Mouse (Mus musculus) erythroblast, embryonic 14.5 days (primary cell): ENCODE results near the gene Naaa. TPM values are rescaled to one million over a fixed set of nuclear protein-coding genes. Genes with fewer than 3 reads are reported as not detected.

Experiments
- H3K27me3 ChIP-seq: 2 replicates; pipeline ENCODE4 v1.6.1; 2012; ENCODE audit warnings: inconsistent platforms; ENCODE audit not compliant: control insufficient read depth
- H3K36me3 ChIP-seq: 2 replicates; pipeline ENCODE4 v1.6.1; 2012; ENCODE audit warnings: mild to moderate bottlenecking, inconsistent platforms; ENCODE audit not compliant: control insufficient read depth
- H3K4me1 ChIP-seq: 2 replicates; pipeline ENCODE4 v1.6.1; 2012; ENCODE audit warnings: inconsistent platforms; ENCODE audit not compliant: control insufficient read depth
- H3K4me3 ChIP-seq: replicated peaks from 2 replicates; pipeline ENCODE3; 2012; ENCODE audit warnings: moderate library complexity, mild to moderate bottlenecking, inconsistent platforms
- H3K9me3 ChIP-seq: 2 replicates; pipeline ENCODE4 v1.6.1; 2012; ENCODE audit warnings: low read length, inconsistent platforms, mixed read lengths; ENCODE audit not compliant: control insufficient read depth
- GATA1 ChIP-seq: IDR thresholded peaks from 2 replicates; pipeline ENCODE4 v1.6.1; 2012; ENCODE audit warnings: low read length, inconsistent platforms, mixed read lengths
- TAL1 ChIP-seq: IDR thresholded peaks from 3 replicates; pipeline ENCODE4 v1.6.1; 2012; ENCODE audit warnings: low read length, inconsistent platforms, mixed read lengths
- polyA plus RNA-seq: library from polyadenylated mRNA; stranded (reverse); fragments of >175 nt; gene quantifications from 2 replicates; pipeline ENCODE4 v1.2.3, GENCODE M21; 2012

Gene Naaa
- polyA plus RNA-seq, 1 experiment: 0.08 TPM

DNA sequence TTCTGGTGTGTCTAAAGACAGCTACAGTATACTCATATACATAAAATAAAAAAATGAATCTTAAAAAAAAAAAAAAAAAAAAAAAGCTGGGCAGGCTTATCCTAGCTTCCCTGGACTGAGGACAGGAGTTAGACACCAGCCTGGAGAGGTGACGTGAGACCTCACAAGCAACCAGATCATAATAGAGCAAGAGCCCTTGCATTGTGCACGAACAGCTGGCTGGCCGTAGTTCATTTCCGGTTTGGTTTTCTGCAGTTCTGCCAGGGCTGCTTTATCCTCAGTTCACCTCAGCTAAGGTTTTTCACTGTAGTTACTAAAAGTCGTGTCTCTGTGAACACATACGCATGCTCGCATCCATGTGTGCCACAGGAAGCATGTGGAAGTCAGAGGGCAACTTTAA, 50.2 kb downstream of the Naaa start:
- H3K9me3 ChIP-seq: no peaks in the 10 kb centered on the region
- H3K4me3 ChIP-seq: no peak overlapping the region
- no peaks in the 10 kb centered on the region for H3K36me3 ChIP-seq
- peaks cover 7% of the 10 kb centered on the region for H3K27me3 ChIP-seq
- H3K4me1 ChIP-seq: no peaks in the 10 kb centered on the region
- TF ChIP-seq GATA1 (no peak), TAL1 (no peak)

DNA sequence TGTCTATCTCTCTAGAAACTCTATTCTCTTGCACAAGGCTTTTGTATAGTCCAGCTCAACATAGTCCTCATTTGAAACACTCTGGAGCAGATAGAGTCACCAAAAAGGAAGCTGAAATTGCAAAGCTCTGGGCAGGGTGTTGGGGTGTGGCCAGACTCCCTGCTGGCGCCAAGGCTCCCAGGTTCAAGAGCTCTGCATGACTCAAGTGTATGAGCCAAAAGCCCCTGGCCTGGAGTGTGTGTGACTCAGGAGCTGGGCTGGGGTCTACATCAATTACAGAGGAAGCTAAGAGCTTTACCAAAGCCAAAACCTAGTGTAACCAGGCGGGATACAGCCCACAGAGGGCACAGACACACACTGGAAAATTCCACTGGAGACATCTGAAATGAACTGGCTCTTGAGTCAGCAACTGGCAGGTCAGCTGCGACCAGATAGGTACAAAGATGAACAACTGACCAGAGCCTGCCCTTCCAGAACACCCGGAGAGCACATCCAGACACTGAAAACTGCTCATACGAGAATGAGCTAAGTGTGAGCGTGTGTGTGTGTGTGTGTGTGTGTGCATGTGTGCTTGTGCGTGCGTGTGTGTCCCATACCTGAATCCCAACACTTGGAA, 57.6 kb downstream of the Naaa start:
- H3K27me3 ChIP-seq: no peaks in the 10 kb centered on the region
- H3K36me3 ChIP-seq: no peaks in the 10 kb centered on the region
- H3K4me3 ChIP-seq: no peak overlapping the region
- H3K9me3 ChIP-seq: no peaks in the 10 kb centered on the region
- no peak for TF ChIP-seq TAL1
- no peak for TF ChIP-seq GATA1
- H3K4me1 ChIP-seq: no peaks in the 10 kb centered on the region

DNA sequence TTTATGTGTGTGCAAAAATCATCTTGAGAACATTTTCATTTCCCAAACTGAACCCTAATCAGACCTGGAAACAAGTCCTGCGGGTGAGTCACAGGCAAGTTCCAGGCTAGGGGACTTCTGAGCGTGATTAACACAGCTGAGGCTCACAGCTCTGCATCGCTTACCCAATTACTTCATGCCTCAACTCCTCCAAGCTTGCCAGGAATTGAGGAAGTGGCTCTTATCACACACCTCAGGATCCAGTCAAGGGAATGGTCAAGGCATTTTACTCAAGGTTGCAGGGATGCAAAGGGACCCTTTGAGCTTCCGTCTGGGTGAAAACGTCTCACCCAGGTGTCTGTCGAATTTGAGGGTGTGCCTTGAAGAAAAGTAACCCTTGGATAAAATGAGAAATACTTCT, 58.1 kb downstream of the Naaa start:
- Histone ChIP-seq H3K27me3 (no peaks in the 10 kb centered on the region), H3K4me3 (no peak overlapping the region), H3K9me3 (no peaks in the 10 kb centered on the region), H3K36me3 (no peaks in the 10 kb centered on the region), H3K4me1 (no peaks in the 10 kb centered on the region)
- TF ChIP-seq GATA1: no peak

DNA sequence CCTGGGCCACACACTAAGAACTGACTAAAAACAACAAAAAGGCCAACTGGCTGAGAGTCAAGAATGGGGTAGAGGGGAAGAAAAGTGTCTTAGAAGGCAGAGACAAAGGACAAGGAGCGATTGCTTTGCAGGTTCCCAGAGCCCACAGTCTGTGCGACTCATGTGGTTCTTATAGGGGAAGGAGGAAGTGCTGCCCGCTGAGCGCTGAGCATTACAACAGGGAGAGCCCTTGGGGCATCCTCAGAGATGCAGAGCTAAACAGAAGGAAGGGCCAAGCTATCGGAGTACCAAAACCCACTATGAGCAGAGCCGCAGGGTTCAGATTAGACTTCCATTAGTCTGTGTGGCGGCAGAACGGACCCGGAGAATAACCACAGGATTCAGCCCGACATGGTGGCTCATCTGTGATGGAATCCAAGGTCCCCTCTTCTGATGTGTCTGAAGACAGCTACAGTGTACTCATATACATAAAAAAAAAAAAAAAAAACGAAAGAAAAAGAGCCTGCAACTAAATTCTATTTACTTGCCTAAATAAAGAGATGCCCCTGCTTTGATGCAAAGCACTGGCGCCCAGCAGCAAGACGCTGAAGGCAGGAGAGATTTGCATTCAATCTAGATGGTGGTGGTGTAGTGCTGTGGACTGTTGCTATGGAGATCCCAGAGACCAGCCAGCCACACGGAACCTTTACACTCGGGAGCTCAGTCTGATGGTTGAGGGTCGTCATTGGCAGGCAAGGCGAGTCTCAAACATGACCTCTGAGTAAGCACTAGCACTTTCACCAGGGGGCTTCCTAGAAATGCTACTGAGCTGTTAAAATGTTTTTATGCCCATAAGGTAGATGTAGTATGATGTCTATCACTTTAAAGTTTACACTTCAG, 58.8 kb downstream of the Naaa start:
- no peaks in the 10 kb centered on the region for H3K27me3 ChIP-seq
- TF ChIP-seq TAL1 (no peak), GATA1 (no peak)
- H3K4me3 ChIP-seq: no peak overlapping the region

DNA sequence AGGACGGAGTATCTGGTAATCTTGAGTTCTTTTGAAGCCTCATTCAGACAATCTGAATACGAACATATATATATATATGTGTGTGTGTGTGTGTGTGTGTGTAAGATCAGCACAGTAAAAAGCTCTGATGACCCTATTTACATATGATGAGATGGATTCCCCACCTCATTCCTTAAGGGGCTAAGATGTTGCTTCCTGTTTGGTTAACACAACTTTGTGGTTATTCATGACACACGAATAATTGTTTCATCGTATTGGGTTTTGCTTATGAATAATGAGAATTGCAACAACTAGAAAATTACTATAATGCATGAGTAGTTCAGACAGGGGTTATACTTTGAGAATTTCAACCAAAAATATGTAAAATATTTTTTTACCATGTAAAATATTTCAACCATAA, 62.7 kb downstream of the Naaa start, which contains the start of gene U90926:
Gene U90926 (minus strand): TSS at position 101 of the 400 bp plus-strand sequence.
- Histone ChIP-seq H3K27me3 (peaks cover 4% of the 10 kb centered on the region; the same call in 1 of the 2 replicates), H3K4me3 (no peak within 1 kb of the TSS), H3K9me3 (no peaks in the 10 kb centered on the region), H3K4me1 (no peaks in the 10 kb centered on the region), H3K36me3 (no peaks in the 10 kb centered on the region)
- TF ChIP-seq TAL1 (no peak), GATA1 (no peak)

More for the DNA sequence above, 58.8 kb downstream of the Naaa start:
- H3K36me3 ChIP-seq: no peaks in the 10 kb centered on the region
- no peaks in the 10 kb centered on the region for H3K9me3 ChIP-seq
- H3K4me1 ChIP-seq: no peaks in the 10 kb centered on the region

DNA sequence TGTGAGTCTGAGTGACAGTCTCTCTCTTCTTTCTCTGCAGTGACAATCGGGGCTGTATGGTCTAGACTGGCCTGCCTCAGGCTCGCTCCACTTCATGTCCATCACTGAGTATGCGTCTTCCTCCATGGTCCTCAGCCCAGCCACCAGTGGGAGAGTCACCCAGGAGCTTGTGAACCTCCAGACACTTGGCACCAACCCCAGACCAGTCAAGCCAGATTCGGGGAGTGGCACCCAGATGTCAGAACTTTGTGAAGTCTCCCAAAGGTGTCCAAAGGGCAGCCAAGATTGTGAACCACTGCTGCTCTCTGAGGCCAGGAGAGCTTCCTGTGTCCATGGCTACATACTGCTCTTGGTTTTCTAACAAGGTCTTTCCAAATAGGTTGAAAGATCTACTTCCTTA, 65.7 kb downstream of the Naaa start:
- Histone ChIP-seq H3K9me3 (no peaks in the 10 kb centered on the region), H3K4me3 (no peak overlapping the region), H3K27me3 (peaks cover 4% of the 10 kb centered on the region; the same call in 1 of the 2 replicates), H3K4me1 (no peaks in the 10 kb centered on the region), H3K36me3 (no peaks in the 10 kb centered on the region)
- no peak for TF ChIP-seq TAL1
- no peak for TF ChIP-seq GATA1

DNA sequence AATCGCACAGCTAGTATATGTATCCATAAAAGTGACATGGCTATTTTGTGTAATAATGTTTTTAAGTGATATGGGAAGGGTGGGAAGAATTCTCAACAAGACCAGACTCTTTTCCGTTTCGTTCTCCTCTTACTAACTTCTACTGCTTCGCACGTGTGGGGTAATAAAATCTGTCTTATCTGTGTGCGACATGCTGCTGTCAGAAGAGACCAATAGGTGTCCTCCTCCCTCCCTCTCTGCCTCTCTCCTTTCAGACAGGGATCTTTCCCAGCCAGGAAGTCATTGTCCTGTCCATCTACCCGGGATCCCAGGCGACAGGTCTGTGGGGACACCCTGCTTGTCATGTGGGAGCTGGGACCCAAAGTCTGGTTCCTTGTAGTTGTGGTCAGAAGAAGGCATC, 67.8 kb downstream of the Naaa start:
- H3K27me3 ChIP-seq: peaks cover 4% of the 10 kb centered on the region; the same call in 1 of the 2 replicates
- no peak for TF ChIP-seq TAL1
- no peak for TF ChIP-seq GATA1
- H3K36me3 ChIP-seq: no peaks in the 10 kb centered on the region
- H3K4me1 ChIP-seq: no peaks in the 10 kb centered on the region
- H3K4me3 ChIP-seq: no peak overlapping the region
- H3K9me3 ChIP-seq: no peaks in the 10 kb centered on the region

Other genes starting within 250 kb of the Naaa start
- gene Cdkl2, start 234.3 kb downstream of the Naaa start, polyA plus RNA-seq: 0.02 TPM in 1 of 2 replicates, not detected in the other
- 1.2 and 1.3 TPM in 2 replicates for gene G3bp2, start 194.5 kb downstream of the Naaa start, polyA plus RNA-seq
- gene Uso1, start 140.2 kb downstream of the Naaa start, polyA plus RNA-seq: 0.53 and 0.71 TPM in 2 replicates
- not detected in 2 replicates for gene U90926, start 62.8 kb downstream of the Naaa start, polyA plus RNA-seq
- gene Ppef2, start 21.9 kb downstream of the Naaa start, polyA plus RNA-seq: not detected in 2 replicates
- gene Sdad1, start 32.3 kb upstream of the Naaa start, polyA plus RNA-seq: 0.13 and 0.55 TPM in 2 replicates
- not detected in 2 replicates for gene Cxcl9, start 49.9 kb upstream of the Naaa start, polyA plus RNA-seq
- not detected in 2 replicates for gene Art3, start 53.7 kb upstream of the Naaa start, polyA plus RNA-seq
- not detected in 2 replicates for gene Cxcl10, start 70.7 kb upstream of the Naaa start, polyA plus RNA-seq
- gene Nup54, start 157.0 kb upstream of the Naaa start, polyA plus RNA-seq: 0.61 and 0.63 TPM in 2 replicates
- gene Scarb2, start 228.7 kb upstream of the Naaa start, polyA plus RNA-seq: 0.07 and 0.14 TPM in 2 replicates